Mouse (Mus musculus) neutrophil, adult 59 days (primary cell): ENCODE results near the gene C130050O18Rik. TPM values are rescaled to one million over a fixed set of nuclear protein-coding genes. Genes with fewer than 3 reads are reported as not detected.

ENCODE experiments used
- total RNA-seq, 2 experiments: library from RNA; stranded (reverse); gene quantifications; 1 replicate in 1 of 2; 2 replicates in 1 of 2; pipeline ENCODE4 v1.2.4; 2023

The C130050O18Rik gene
- 10 to 100 TPM; 29.8 to 32.2 TPM for total RNA-seq

GRCm38 (mm10) chr5:139404801-139405401 is at the start of gene C130050O18Rik:
TSS of gene C130050O18Rik (plus strand) at chr5:139405280.

DNA sequence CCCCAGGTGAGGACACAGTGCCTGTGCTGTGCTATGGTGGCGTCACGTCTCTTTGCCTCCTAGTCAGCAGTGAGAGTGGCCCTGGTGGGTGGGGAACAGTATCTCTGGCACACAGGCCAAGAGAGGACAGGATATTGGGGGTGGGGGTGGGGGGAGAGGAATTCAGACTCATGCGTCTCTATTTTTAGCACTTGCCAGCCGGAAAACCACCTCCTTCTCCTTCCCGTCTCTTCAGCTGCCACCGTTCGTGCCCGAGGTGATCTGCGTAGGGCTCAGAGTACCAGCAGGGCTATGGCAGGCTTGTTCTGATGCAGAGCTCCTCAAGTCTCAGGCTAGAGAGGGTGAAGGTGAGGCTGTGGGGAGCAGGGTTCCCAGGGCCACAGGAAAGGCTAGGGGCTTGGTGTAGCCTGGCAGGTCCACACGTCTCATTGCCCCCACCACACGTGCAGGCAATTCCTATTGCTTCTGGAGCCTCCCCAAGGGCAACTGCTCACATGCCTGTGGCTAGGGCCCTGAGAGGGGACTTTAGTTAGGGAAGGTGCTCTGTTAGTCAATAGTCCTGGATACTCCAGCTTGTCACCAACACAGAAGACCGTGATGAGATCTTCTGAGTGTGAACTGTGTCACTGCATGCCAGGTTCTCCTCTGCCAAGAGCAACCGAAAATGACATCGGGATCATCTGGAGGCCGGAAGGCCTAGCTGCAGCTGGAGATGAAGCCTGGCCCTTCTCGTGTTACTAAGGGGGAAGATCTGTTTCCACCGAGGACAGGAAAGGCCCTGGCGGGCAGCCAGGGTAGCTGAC is 27.4 kb upstream of the C130050O18Rik start, which contains the start of gene Gpr146:
Gene Gpr146, plus strand, starts transcription at position 230 of the 803 bp plus-strand sequence.

DNA sequence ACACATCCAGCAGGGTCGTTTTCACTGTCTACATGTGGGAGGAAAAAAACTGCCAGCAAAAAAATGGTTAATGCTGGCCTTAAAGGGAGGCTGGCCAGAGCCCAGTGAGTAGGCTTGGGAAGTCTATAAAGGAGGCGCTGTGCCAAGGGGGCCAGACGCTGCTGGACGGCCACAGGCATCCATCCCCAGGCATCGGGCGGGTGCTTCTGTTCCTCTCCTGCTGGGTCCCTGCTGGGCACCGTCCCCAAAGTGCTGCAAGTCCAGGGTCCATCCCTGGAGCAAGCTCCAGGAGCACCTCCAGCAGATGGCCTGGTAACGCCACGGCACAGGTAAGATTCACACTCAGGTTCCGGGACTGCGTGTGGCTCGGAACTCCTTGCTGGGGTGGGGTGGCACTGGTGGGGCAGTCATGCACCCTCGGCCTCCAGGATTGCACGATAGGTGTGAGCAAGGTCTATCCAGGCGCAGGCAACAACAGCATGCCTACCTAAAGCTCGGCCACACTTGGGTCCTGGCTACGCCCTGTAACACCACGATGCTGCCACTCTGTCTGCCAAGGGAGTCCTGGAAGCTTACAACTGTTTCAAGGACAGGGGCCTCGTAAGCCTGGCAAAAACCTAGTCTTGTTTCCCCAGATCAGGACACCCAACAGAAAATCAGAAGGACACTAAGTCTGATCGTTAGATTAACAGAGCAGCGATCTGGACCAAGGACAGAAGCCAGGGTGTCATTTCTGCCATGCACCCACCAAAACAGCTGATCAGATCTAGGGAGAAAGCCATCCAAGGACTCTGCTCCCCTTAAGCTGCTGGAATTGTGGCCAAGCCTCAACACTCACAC is 18.2 kb downstream of the C130050O18Rik start, which contains the start of gene Gper1:
Gene Gper1, plus strand, starts transcription at position 126 of the 840 bp plus-strand sequence.

DNA sequence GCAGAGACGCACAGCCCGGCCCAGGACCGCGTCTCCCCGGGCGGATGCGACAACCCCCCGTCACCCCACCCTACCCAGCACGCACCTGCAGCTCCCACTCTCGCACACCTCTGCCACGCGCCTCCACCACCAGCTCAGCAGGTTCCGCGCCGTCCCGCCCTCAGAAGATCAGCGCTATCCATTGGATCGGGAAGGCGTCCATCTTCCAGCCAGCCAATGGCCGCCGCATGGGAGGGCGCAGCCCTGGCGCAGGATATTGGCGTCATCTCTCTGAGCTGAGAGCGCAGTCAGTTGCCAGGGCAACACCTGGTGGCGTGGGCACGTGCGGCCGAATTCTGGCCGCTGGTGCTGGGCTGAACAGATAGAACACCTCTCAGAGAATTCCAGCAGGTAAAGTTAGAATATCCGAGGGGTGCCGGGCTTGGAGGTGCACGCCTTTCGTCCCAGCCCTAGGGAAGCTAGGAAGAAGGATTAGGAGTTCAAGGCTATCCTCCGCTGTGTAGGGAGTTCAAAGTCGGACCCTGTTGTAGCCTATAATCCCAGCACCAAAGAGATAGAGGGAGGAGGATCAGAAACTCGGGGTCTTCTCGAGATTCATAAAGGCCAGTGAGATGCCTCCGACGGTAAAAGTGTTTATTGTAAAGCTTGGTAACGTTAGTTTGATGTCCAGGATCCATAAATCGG is 55.4 kb downstream of the C130050O18Rik start, which contains the start of gene 3110082I17Rik:
Gene 3110082I17Rik, minus strand, starts transcription at position 144 of the 684 bp plus-strand sequence.

Other genes with a start within 250 kb of the C130050O18Rik start
- gene Sun1, start 204.6 kb upstream of the C130050O18Rik start, total RNA-seq: 10 to 100 TPM; 57.5 to 65.3 TPM
- 10 to 100 TPM; 31.9 to 34.4 TPM for gene Get4, start 153.0 kb upstream of the C130050O18Rik start, total RNA-seq
- 10 to 100 TPM; 77.5 to 95.1 TPM for gene Adap1, start 79.7 kb upstream of the C130050O18Rik start, total RNA-seq
- gene Cox19, start 53.9 kb upstream of the C130050O18Rik start, total RNA-seq: 10 to 100 TPM; 25.7 to 26.6 TPM
- gene Cyp2w1, start 52.7 kb upstream of the C130050O18Rik start, total RNA-seq: not detected
- gene Gpr146, start 27.6 kb upstream of the C130050O18Rik start, total RNA-seq: 10 to 100 TPM in 1 of 2 experiments, 1 to 10 TPM in 1; 9.1 to 10.2 TPM
- gene Gper1, start 17.9 kb downstream of the C130050O18Rik start, total RNA-seq: under 1 TPM; 0.24 to 0.29 TPM
- 10 to 100 TPM in 1 of 2 experiments, 1 to 10 TPM in 1; 9.7 to 11.1 TPM for gene 3110082I17Rik, start 55.2 kb downstream of the C130050O18Rik start, total RNA-seq
- gene Zfand2a, start 79.3 kb downstream of the C130050O18Rik start, total RNA-seq: 100 to 1,000 TPM; 134 to 142 TPM
- gene Uncx, start 138.2 kb downstream of the C130050O18Rik start, total RNA-seq: not detected